Mouse (Mus musculus) embryonic facial prominence, embryonic 15.5 days (tissue): ENCODE results near the gene Dhx37. TPM values are rescaled to one million over a fixed set of nuclear protein-coding genes. Genes with fewer than 3 reads are reported as not detected.

Experiments used
- ATAC-seq: fragments of 200-750 bp; cut with Nextera tagmentation; 2 replicates; pipeline ENCODE4 v1.8.0; 2017; ENCODE audit warnings: low read depth, moderate TSS enrichment; ENCODE audit not compliant: insufficient number of reproducible peaks, low FRiP score, low TSS enrichment
- H3K27ac ChIP-seq: fragments of 300-500 bp; sonication (generic); replicated peaks from 2 replicates; pipeline ENCODE4 v1.5.1; 2015; ENCODE audit warnings: mild to moderate bottlenecking, inconsistent platforms
- H3K27me3 ChIP-seq: fragments of 300-500 bp; sonication (generic); 2 replicates; pipeline ENCODE4 v1.6.1; 2015; ENCODE audit warnings: inconsistent platforms
- H3K36me3 ChIP-seq: fragments of 300-500 bp; sonication (generic); 2 replicates; pipeline ENCODE4 v1.6.1; 2015; ENCODE audit warnings: mild to moderate bottlenecking, inconsistent platforms
- H3K4me1 ChIP-seq: fragments of 300-500 bp; sonication (generic); 2 replicates; pipeline ENCODE4 v1.6.1; 2015; ENCODE audit warnings: inconsistent platforms
- H3K4me2 ChIP-seq: fragments of 300-500 bp; sonication (generic); replicated peaks from 2 replicates; pipeline ENCODE4 v1.6.1; 2015; ENCODE audit warnings: mild to moderate bottlenecking, inconsistent platforms
- H3K4me3 ChIP-seq: fragments of 300-500 bp; sonication (generic); replicated peaks from 2 replicates; pipeline ENCODE4 v1.5.1; 2015; ENCODE audit warnings: mild to moderate bottlenecking, inconsistent platforms
- H3K9ac ChIP-seq: fragments of 300-500 bp; sonication (generic); 2 replicates; pipeline ENCODE4 v1.6.1; 2015; ENCODE audit warnings: inconsistent platforms
- H3K9me3 ChIP-seq: fragments of 300-500 bp; sonication (generic); replicated peaks from 2 replicates; pipeline ENCODE4 v1.6.1; 2016; ENCODE audit warnings: inconsistent platforms
- WGBS: fragments of 180-500 bp; shearing (Covaris S2); methylation state at CpG from one replicate; pipeline ENCODE4 v1.1.7; 2015; 5-methylcytosine and 5-hydroxymethylcytosine counted together
- polyA plus RNA-seq: library from polyadenylated mRNA; unstranded; fragments of >200 nt; fragmentation: Nextera tagmentation; extraction: Ambion mirVana; gene quantifications from 2 replicates; pipeline ENCODE4 v1.2.1, GENCODE M21; 2015

The Dhx37 gene
- polyA plus RNA-seq, 1 experiment from 2014 or later, result 11.3 TPM

DNA sequence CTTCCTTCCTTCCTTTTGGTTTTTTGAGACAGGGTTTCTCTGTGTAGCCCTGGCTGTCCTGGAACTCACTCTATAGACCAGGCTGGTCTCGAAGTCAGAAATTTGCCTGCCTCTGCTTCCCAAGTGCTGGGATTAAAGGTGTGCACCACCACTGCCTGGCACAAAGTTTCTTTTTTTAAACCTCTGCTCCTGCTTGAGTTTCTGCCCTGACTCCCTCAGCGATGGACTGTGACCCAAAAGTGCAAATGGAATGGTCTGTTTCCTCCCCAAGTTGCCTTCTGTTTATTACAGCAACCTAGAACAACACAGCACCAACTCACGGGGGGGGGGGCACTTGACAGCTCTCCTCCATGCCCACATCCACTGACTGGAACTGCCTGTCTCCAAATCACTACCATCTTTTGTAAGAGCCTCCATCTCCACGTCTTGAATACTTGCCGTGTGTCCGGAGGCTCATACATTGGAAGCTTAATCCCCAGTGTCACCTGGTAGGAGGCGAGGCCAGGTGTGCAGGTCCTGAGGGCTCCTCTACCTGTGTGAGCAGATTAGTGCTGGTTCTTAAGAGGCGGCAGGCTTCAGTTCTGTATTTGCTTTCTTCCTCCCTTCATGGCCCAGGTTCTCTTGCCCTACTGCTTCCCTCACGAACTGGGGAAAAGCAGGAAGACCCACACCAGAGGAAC is 39.0 kb upstream of the Dhx37 start:
- ATAC-seq, result no peak
- Histone ChIP-seq H3K27me3 (no peaks in the 10 kb centered on the region), H3K36me3 (no peaks in the 10 kb centered on the region), H3K9ac (no peak overlapping the region), H3K4me2 (no peak overlapping the region), H3K9me3 (no peaks in the 10 kb centered on the region), H3K27ac (no peak overlapping the region), H3K4me1 (peaks cover 22% of the 10 kb centered on the region), H3K4me3 (no peak overlapping the region)
- WGBS, result 60% methylated on average over 9 of the region's 9 CpGs

DNA sequence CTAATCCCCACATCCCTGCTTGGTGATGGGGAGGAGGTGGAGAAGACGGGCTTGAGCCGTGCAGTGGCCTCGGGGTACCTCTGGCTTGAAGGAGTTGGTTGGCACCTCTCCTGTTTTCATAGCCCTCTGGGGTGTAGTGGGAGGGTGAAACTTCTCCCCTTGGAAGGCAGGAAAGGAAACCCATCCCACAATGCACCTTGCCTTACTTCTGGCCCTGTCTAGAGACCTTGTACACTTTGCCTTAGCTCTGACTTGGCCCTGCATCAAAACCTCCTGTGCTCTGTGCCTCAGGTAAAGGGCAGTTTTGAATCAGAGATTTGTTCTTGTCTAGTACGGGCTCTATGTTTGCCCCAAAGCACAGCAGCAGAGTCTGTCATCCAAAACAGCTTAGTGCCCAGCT is 36.8 kb upstream of the Dhx37 start:
- Histone ChIP-seq H3K9ac (no peak overlapping the region), H3K4me1 (peaks cover 4% of the 10 kb centered on the region; the same call in 1 of the 2 replicates), H3K27ac (no peak overlapping the region), H3K36me3 (no peaks in the 10 kb centered on the region), H3K4me2 (no peak overlapping the region), H3K4me3 (no peak overlapping the region), H3K27me3 (no peaks in the 10 kb centered on the region), H3K9me3 (no peaks in the 10 kb centered on the region)
- WGBS, result 78% methylated on average over 4 of the region's 4 CpGs
- no peak for ATAC-seq

DNA sequence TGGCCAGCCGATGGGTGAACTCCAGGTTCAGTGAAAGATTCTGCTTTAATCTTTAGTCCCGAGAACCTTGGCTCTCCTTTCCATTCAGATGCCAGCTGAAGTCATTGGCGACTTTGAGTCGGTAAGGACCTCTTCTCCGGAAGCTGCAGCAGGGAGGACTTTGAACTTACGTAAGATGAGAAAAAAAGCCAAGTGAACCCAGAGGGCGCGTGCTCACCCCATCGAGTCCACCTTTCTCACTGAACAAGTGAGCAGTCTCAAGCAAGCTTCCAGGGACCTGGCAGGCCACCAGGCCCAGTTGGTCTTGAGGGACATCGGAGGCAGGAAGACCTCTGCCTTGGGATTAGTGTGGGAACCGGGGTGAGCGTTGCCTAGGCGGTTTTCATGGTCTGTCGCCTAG is 33.3 kb upstream of the Dhx37 start:
- H3K36me3 ChIP-seq, result no peaks in the 10 kb centered on the region

DNA sequence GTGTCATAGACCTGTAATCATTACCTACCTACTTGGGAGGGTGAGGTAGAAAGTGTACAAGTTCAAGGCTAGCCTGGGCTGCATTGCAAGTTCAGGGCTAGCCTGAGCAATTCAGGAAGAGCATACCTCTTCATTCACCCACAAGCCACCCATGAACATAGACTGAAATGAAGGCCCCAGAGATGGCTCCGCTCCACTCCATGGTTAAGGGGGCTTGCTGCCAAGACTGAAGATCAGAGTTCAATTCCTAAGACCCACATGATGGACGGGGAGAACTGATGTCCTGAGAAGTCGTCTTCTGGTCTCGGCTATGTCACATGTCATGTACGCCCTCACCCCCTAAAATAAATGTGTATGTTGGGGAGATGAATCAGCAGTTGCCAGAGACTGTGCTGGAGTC is 32.6 kb upstream of the Dhx37 start:
- no peaks in the 10 kb centered on the region for H3K36me3 ChIP-seq
- H3K27ac ChIP-seq, result no peak overlapping the region
- H3K9me3 ChIP-seq, result no peaks in the 10 kb centered on the region
- H3K27me3 ChIP-seq, result no peaks in the 10 kb centered on the region
- peaks cover 4% of the 10 kb centered on the region; the same call in 1 of the 2 replicates for H3K4me1 ChIP-seq
- no peak overlapping the region for H3K4me2 ChIP-seq
- no peak overlapping the region for H3K9ac ChIP-seq
- no peak overlapping the region for H3K4me3 ChIP-seq
- 85% methylated on average over 5 of the region's 5 CpGs for WGBS
- ATAC-seq, result no peak

More for the DNA sequence above, 33.3 kb upstream of the Dhx37 start:
- no peak overlapping the region for H3K4me2 ChIP-seq
- H3K27me3 ChIP-seq, result no peaks in the 10 kb centered on the region
- no peak overlapping the region for H3K4me3 ChIP-seq
- peaks cover 4% of the 10 kb centered on the region; the same call in 1 of the 2 replicates for H3K4me1 ChIP-seq
- H3K9me3 ChIP-seq, result no peaks in the 10 kb centered on the region
- H3K9ac ChIP-seq, result no peak overlapping the region
- WGBS, result 85% methylated on average over 14 of the region's 14 CpGs
- ATAC-seq, result no peak
- H3K27ac ChIP-seq, result no peak overlapping the region

DNA sequence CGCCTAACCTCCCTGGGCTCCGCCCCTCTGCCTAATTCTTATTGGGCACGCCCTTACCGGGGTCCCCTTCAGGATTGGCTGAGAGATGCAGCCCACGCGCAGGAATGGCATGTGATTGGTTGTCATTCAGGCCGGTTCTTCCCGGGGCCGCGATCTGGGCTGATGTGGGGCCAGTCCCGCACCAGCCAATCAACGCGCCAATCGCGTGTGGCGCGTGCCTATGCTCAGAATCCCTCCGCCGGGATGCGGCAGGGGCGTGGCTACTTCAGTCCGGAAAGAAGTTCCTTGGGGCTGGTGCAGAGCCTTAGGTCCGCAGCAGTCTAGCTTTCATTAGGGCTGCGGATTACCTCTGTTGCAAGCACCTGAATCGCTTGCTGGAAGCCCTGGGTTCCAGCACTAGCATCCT is 31.8 kb upstream of the Dhx37 start:
- Histone ChIP-seq H3K4me1 (peaks cover 4% of the 10 kb centered on the region; the same call in 1 of the 2 replicates), H3K9me3 (no peaks in the 10 kb centered on the region), H3K4me2 (peak overlapping the region; percentile 59), H3K27ac (peak overlapping the region; percentile 65), H3K9ac (peak overlapping the region; percentile 45; the same call in 1 of the 2 replicates), H3K36me3 (no peaks in the 10 kb centered on the region), H3K4me3 (peak overlapping the region; percentile 42), H3K27me3 (no peaks in the 10 kb centered on the region)
- ATAC-seq, result peak; percentile 99
- under 1% methylated on average over 25 of the region's 25 CpGs for WGBS

DNA sequence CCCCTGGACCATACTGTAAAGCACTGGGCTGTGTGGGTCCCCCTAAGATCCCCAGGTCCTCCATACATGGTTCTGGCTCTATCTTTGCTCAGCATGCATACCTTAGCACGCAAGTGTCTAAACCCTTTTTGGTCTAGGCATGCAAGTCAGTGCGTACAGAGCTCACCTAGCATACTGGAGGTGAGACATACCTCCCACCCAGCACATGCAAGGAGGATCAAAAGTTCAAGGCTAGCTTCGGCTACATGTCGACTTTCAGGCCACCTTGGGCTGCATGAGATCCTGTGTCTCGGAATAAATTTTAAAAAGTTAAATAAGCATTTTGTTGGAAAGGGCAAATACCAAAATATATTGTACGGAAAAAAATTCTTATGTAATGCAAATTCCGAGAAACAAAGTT is 31.3 kb upstream of the Dhx37 start:
- peaks cover 4% of the 10 kb centered on the region; the same call in 1 of the 2 replicates for H3K4me1 ChIP-seq
- H3K9me3 ChIP-seq, result no peaks in the 10 kb centered on the region
- H3K9ac ChIP-seq, result no peak overlapping the region
- H3K27ac ChIP-seq, result peak overlapping the region; percentile 66; the same call in 1 of the 2 replicates
- no peaks in the 10 kb centered on the region for H3K36me3 ChIP-seq
- peak overlapping the region; percentile 59 for H3K4me2 ChIP-seq
- peak; percentile 15; the same call in 1 of the 2 replicates for ATAC-seq
- WGBS, result 37% methylated on average over 7 of the region's 7 CpGs
- no peaks in the 10 kb centered on the region for H3K27me3 ChIP-seq
- peak overlapping the region; percentile 42 for H3K4me3 ChIP-seq

DNA sequence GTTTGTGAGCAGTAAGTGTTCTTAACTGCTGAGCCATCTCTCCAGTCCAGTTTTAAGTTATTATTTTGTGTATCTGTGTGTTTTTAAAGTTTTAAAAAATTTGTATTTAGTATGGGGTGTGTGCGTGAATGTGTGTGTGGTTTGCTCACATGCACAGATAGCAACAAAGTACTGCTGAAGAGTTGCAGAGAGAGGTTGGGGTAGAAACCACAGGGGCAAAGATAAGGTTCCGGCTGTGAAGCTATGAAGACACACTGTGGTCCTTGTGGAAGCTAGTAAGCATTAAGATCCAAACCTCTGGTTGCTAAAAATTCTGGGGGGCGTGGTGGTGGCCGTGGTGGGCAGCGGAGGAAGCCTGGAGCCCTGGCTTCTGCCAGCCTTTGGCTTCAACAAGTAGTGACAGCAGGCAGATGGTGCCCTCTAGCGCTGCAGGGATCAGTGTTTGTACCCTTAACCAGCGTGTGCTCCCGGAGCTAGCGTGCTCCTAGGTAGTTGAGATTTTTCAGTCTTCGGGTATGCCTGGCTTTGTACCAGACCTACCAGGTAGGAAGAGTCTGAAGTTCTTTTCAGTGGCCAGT is 28.0 kb upstream of the Dhx37 start:
- no peaks in the 10 kb centered on the region for H3K27me3 ChIP-seq
- H3K36me3 ChIP-seq, result no peaks in the 10 kb centered on the region
- WGBS, result 51% methylated on average over 10 of the region's 10 CpGs
- peaks cover 4% of the 10 kb centered on the region; the same call in 1 of the 2 replicates for H3K4me1 ChIP-seq
- no peaks in the 10 kb centered on the region for H3K9me3 ChIP-seq
- ATAC-seq, result no peak
- no peak overlapping the region for H3K4me2 ChIP-seq
- H3K4me3 ChIP-seq, result no peak overlapping the region
- no peak overlapping the region for H3K9ac ChIP-seq
- no peak overlapping the region for H3K27ac ChIP-seq

DNA sequence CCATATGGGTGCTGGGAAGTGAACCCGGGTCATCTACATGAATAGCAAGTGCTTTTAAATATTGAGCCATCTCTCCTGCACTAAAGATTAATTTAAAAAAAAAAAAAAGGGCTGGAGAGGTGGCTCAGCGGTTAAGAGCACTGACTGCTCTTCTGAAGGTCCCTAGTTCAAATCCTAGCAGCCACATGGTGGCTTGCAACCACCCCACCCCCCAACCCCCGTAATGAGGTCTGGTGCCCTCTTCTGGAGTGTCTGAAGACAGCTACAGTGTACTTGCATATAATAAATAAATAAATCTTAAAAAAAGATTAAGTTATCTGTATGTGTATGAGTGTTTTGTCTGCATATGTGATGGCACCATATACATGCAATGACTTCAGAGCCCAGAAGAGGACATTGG is 26.7 kb upstream of the Dhx37 start:
- WGBS, result 86% methylated on average over 3 of the region's 3 CpGs

DNA sequence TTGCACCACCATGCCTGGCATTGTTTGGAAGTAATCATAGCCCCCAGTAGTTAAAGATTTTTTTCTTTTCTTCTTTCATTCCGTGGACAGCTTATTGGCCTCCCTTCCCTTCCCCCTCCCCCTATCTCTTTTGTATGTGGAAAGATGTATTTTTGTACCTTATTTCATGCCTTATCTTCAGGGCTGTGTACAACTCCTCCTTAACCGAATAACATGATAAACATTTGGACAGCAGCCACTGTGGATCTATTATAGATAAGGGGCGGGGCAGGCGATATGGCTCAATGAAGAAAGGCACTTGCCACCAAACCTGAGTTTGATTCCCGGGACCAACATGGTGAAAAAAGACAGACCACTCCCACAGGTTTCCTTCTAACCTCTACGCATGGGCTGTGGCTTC is 23.6 kb upstream of the Dhx37 start:
- ATAC-seq, result no peak
- 88% methylated on average over 6 of the region's 6 CpGs for WGBS

More for the DNA sequence above, 26.7 kb upstream of the Dhx37 start:
- Histone ChIP-seq H3K4me3 (no peak overlapping the region), H3K4me1 (peaks cover 4% of the 10 kb centered on the region; the same call in 1 of the 2 replicates), H3K27ac (no peak overlapping the region), H3K27me3 (no peaks in the 10 kb centered on the region), H3K4me2 (no peak overlapping the region), H3K36me3 (0 out of 2 replicates have a peak, but pooled peaks cover 6% of the 10 kb centered on the region), H3K9ac (no peak overlapping the region), H3K9me3 (no peaks in the 10 kb centered on the region)
- no peak for ATAC-seq

DNA sequence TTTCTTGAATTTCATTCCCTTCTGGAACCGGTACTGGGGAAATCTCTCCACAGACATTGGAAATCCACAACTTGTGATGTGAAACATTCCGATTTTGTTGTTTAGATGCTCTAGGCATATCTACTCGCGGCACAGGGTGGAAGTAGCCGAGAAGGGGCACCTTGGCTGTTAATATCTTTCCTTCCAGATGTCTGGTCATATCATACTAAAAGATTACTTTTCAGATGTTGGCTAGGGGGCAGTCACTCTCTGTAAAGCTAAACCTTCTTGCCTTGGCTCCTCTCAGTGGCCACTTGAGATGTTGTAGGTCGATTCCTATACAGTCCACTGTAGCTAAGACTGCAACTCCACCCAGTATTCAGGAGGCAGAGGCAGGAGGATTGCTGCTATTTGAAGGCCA is 22.2 kb upstream of the Dhx37 start:
- H3K4me1 ChIP-seq, result no peaks in the 10 kb centered on the region
- no peak overlapping the region for H3K9ac ChIP-seq
- WGBS, result 93% methylated on average over 6 of the region's 6 CpGs
- peaks cover 17% of the 10 kb centered on the region for H3K36me3 ChIP-seq
- no peak overlapping the region for H3K27ac ChIP-seq
- H3K4me3 ChIP-seq, result no peak overlapping the region
- no peak for ATAC-seq
- H3K27me3 ChIP-seq, result no peaks in the 10 kb centered on the region
- no peaks in the 10 kb centered on the region for H3K9me3 ChIP-seq
- no peak overlapping the region for H3K4me2 ChIP-seq

More for the DNA sequence above, 23.6 kb upstream of the Dhx37 start:
- Histone ChIP-seq H3K9me3 (no peaks in the 10 kb centered on the region), H3K4me3 (no peak overlapping the region), H3K36me3 (peaks cover 17% of the 10 kb centered on the region), H3K27me3 (no peaks in the 10 kb centered on the region), H3K4me1 (no peaks in the 10 kb centered on the region), H3K4me2 (no peak overlapping the region), H3K27ac (no peak overlapping the region), H3K9ac (no peak overlapping the region)

DNA sequence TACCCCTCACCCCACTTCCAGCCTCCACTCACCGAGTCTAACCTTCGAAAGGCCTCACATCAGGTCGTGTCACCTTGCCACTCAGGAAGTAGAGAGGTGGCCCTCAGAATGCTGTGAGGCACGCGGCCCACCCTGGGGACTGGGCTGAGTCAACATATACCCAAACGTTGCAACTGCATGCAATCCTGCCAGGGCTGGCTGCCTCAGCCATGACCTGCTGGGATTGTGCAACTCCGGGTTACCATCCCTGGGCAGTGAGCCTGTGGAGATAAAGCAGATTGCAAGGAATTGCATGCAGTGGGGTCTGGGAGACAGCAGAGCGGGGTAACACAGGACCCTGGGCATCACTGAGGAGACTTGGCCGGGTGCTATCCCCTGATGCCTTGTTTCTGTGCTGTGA is 18.7 kb upstream of the Dhx37 start:
- no peaks in the 10 kb centered on the region for H3K27me3 ChIP-seq
- no peak overlapping the region for H3K27ac ChIP-seq
- no peak for ATAC-seq
- H3K4me1 ChIP-seq, result no peaks in the 10 kb centered on the region
- peaks cover 17% of the 10 kb centered on the region for H3K36me3 ChIP-seq
- H3K9ac ChIP-seq, result no peak overlapping the region
- no peak overlapping the region for H3K4me3 ChIP-seq
- no peak overlapping the region for H3K4me2 ChIP-seq
- no peaks in the 10 kb centered on the region for H3K9me3 ChIP-seq
- 88% methylated on average over 9 of the region's 9 CpGs for WGBS
